Mouse (Mus musculus) limb, embryonic 14.5 days (tissue): Measurements from ENCODE around the gene Inhba. TPM values are rescaled to one million over a fixed set of nuclear protein-coding genes. Genes with fewer than 3 reads are reported as not detected.

Source experiments
- ATAC-seq: fragments of 200-750 bp; cut with Nextera tagmentation; 2 replicates; pipeline ENCODE4 v1.8.0; 2017; ENCODE audit warnings: low read depth, moderate number of reproducible peaks, moderate TSS enrichment; ENCODE audit not compliant: low FRiP score
- DNase-seq: peaks from one replicate; pipeline ENCODE4 v3.0.0-alpha.2; 2015; ENCODE audit warnings: low spot score
- H3K27ac ChIP-seq: fragments of 300-500 bp; sonication (generic); replicated peaks from 2 replicates; pipeline ENCODE4 v1.5.1; 2014; ENCODE audit warnings: low read depth, mild to moderate bottlenecking, low read length, moderate library complexity, mixed read lengths
- H3K27me3 ChIP-seq: fragments of 300-500 bp; sonication (generic); 2 replicates; pipeline ENCODE4 v1.6.1; 2014; ENCODE audit warnings: low read length, mixed read lengths; ENCODE audit not compliant: control insufficient read depth, insufficient read depth
- H3K36me3 ChIP-seq: fragments of 300-500 bp; sonication (generic); 2 replicates; pipeline ENCODE4 v1.6.1; 2014; ENCODE audit warnings: mild to moderate bottlenecking, low read length, moderate library complexity, mixed read lengths; ENCODE audit not compliant: control insufficient read depth, insufficient read depth
- H3K4me1 ChIP-seq: fragments of 300-500 bp; sonication (generic); 2 replicates; pipeline ENCODE4 v1.6.1; 2014; ENCODE audit warnings: antibody characterized with exemption, low read length, mixed read lengths; ENCODE audit not compliant: control insufficient read depth, insufficient read depth
- H3K4me2 ChIP-seq: fragments of 300-500 bp; sonication (generic); replicated peaks from 2 replicates; pipeline ENCODE4 v1.6.1; 2014; ENCODE audit warnings: low read depth, mild to moderate bottlenecking, low read length, moderate library complexity; ENCODE audit not compliant: severe bottlenecking
- H3K4me3 ChIP-seq: fragments of 300-500 bp; sonication (generic); replicated peaks from 2 replicates; pipeline ENCODE4 v1.5.1; 2014; ENCODE audit warnings: low read length
- H3K9ac ChIP-seq: fragments of 300-500 bp; sonication (generic); 2 replicates; pipeline ENCODE4 v1.6.1; 2014; ENCODE audit warnings: mild to moderate bottlenecking, low read depth, low read length, moderate library complexity; ENCODE audit not compliant: severe bottlenecking
- H3K9me3 ChIP-seq: fragments of 300-500 bp; sonication (generic); 2 replicates; pipeline ENCODE4 v1.6.1; 2016; ENCODE audit warnings: low read length; ENCODE audit not compliant: control insufficient read depth
- POLR2A ChIP-seq: fragments of 200-500 bp; IDR thresholded peaks from 2 replicates; pipeline ENCODE4 v1.8.0; 2012; ENCODE audit warnings: inconsistent platforms, mild to moderate bottlenecking, moderate library complexity, borderline replicate concordance; ENCODE audit not compliant: insufficient read depth, insufficient read length; ENCODE audit errors: extremely low read depth
- WGBS: fragments of 180-500 bp; shearing (Covaris S2); extraction: QIAGEN DNeasy Blood & Tissue Kit; methylation state at CpG from one replicate; pipeline ENCODE4 v1.1.7; 2014; 5-methylcytosine and 5-hydroxymethylcytosine counted together
- polyA plus RNA-seq, 2 experiments: library from polyadenylated mRNA; depleted of rRNA in 1 of 2; stranded (reverse) in 1 of 2; unstranded in 1 of 2; fragments of >200 nt; fragmentation: Nextera tagmentation in 1 of 2; extraction: Ambion mirVana in 1 of 2; gene quantifications; 2 replicates each; pipeline versions ENCODE4 v1.2.1 to v1.2.3; 2012 to 2014

The Inhba gene
- polyA plus RNA-seq, 2 experiments = 5.7 to 10.0 TPM

DNA sequence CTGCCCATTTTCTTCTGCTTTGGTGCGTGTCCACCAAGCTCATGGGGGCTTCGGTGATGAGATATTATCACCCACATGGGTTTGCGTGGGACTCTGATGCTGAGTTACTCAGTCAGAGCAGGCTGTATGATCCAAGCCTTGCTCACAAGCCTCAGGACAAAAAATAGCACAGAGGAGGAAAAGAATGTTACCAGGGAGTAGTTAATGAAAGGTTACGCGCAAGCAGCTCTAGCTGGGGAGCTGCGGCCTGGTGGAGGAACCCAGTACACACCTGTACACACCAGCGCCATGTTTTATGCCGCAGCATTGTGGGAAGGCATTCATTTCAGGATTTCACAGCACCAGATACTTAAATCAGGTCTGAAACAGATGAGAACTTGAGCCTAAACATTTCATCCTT lies 10.9 kb downstream of the Inhba start:
- H3K36me3 ChIP-seq = peaks cover 8% of the 10 kb centered on the region; the same call in 1 of the 2 replicates
- no peak for TF ChIP-seq POLR2A
- WGBS = 80% methylated on average over 8 of the region's 8 CpGs
- DNase-seq (no peak), ATAC-seq (no peak)
- no peak overlapping the region for H3K4me2 ChIP-seq
- H3K9ac ChIP-seq = no peak overlapping the region
- H3K4me3 ChIP-seq = no peak overlapping the region
- peaks cover 6% of the 10 kb centered on the region; the same call in 1 of the 2 replicates for H3K27me3 ChIP-seq
- H3K4me1 ChIP-seq = peaks cover 22% of the 10 kb centered on the region
- no peaks in the 10 kb centered on the region for H3K9me3 ChIP-seq
- 0 out of 2 replicates have a peak overlapping the region, but pooled peaks have one; percentile 6 for H3K27ac ChIP-seq

DNA sequence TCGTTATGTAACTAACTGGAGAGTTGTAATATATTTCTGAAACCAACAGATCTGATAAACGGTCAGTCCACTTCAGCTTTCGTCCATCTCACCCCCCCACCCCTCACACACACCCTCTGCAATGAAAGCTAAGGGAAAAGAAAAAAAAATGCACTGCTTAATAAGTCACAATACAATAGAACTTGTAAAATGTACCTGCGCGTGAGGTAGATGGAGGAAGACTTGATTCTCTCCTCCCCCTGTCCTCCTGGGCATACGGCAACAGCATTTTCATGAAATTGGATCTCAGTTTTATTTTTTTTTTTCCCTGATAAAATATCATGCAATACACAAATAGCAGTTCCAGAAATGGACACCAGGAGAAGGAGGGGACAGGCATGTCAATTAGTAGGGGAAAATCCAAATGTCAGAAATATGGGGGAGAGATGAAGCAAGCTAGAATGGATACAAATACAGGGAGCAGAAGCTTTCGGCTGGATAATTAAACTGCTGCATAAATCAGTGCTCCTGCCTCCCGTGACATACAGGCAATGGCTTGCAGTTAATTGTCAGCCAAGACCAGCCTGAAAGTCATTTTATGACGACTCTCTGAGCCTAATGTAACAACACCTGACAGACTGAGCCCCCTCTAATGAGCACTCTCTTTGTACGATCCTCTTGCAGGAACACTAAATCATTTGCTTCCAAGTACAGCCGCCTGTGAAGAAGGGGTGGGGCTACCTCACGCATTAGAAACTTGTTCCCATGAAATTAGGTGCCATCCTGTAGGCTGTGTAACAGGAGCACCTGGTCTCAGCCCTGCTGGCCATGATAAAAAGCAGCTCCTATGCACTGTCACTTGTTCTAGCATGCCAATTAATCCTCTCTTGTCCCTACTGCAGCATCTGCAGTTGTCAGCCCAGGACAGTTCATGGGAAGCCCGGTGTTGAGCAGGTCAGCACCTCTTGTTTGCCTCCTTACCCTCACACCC lies 11.7 kb downstream of the Inhba start:
- H3K27ac ChIP-seq = no peak overlapping the region
- H3K36me3 ChIP-seq = peaks cover 8% of the 10 kb centered on the region; the same call in 1 of the 2 replicates
- ATAC-seq (no peak), DNase-seq (no peak)
- no peak overlapping the region for H3K4me2 ChIP-seq
- 32% methylated on average over 13 of the region's 13 CpGs for WGBS
- H3K27me3 ChIP-seq = peaks cover 4% of the 10 kb centered on the region; the same call in 1 of the 2 replicates
- no peak overlapping the region for H3K4me3 ChIP-seq
- H3K4me1 ChIP-seq = peaks cover 22% of the 10 kb centered on the region
- TF ChIP-seq POLR2A = no peak
- no peak overlapping the region for H3K9ac ChIP-seq
- no peaks in the 10 kb centered on the region for H3K9me3 ChIP-seq

DNA sequence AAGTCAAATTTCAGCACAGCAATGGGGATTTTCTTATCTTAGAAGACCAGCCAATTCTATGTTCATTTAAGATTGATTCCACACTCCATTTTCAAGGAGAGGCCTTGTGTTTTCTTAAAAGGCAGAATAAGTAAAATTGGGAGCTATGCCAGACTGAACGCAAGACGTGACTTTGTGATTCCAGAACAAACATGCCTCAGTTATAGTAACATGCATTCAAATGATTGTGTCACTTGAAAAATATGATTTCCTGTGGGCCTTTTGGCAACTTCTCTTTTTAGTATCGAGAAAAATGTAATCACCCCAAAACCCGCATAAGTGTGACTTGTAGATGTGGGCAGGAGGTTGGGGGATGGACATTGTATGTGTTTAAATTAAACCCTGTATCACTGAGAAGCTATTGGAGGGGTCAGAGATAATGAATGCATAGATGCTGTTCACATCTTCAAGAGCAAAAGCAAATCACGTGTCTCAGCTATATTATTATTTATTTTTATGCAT lies 19.0 kb downstream of the Inhba start:
- 76% methylated on average over 5 of the region's 5 CpGs for WGBS
- ATAC-seq = no peak
- Histone ChIP-seq H3K4me1 (no peaks in the 10 kb centered on the region), H3K4me2 (no peak overlapping the region), H3K4me3 (no peak overlapping the region), H3K36me3 (peaks cover 8% of the 10 kb centered on the region; the same call in 1 of the 2 replicates), H3K9ac (no peak overlapping the region), H3K27me3 (no peaks in the 10 kb centered on the region), H3K9me3 (no peaks in the 10 kb centered on the region), H3K27ac (no peak overlapping the region)
- TF ChIP-seq POLR2A = no peak
- DNase-seq = no peak

DNA sequence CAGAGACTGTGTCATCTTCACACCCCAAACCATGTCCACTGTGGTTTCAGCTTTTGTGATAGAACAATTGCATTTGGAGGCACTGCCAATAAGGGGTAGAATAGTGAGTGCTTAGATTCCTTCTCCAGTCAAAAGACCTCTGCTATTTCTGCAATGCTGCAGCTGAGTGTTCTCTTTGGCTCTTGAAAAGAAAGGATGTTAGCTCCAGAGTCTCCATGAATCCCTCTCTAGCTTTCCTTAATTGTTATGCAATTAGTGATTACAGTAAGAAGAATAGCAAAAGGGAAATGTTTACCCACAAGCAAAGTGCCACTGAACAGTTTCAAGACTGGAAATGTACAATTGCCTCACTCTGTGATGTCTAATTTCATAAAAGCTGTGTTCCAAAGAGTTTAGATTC lies 20.8 kb downstream of the Inhba start:
- no peak for ATAC-seq
- Histone ChIP-seq H3K9ac (no peak overlapping the region), H3K4me3 (no peak overlapping the region), H3K27me3 (no peaks in the 10 kb centered on the region), H3K27ac (no peak overlapping the region), H3K9me3 (no peaks in the 10 kb centered on the region), H3K4me1 (no peaks in the 10 kb centered on the region), H3K4me2 (no peak overlapping the region), H3K36me3 (no peaks in the 10 kb centered on the region)
- no peak for TF ChIP-seq POLR2A
- no peak for DNase-seq

DNA sequence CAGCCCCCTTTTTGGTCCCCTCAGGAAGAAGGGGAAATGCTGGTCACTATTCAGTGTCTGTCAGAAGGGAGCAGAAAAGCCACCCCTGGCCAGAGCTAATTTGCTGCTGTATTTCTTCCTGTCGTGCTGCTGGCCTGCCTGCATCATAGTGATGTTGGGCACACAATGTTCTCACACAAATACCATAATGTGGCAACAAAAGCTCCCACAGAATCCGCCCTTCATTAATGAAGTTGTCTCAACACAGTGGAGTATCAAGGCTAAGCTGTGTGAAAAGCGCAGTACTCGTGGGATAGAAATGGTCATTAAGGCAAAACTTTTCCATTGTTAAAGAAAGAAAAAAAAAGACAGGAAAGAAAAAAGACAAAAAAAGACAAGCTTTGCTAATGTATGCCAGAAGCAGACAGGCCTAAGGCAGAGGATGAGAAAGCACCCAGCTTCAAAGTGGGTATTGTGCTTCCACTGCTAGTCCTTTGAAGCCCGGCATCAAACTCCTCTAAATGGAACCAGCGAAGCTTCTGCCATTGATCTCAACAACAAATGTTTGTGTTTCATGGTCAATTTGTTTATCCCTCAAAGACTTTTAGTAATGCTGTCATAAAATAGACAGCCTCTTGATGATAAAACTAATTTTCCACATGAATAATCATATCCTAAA lies 21.4 kb downstream of the Inhba start:
- H3K9ac ChIP-seq = no peak overlapping the region
- H3K4me1 ChIP-seq = no peaks in the 10 kb centered on the region
- WGBS = 59% methylated on average over 6 of the region's 6 CpGs
- no peak for TF ChIP-seq POLR2A
- H3K27ac ChIP-seq = no peak overlapping the region
- no peaks in the 10 kb centered on the region for H3K9me3 ChIP-seq
- H3K4me2 ChIP-seq = no peak overlapping the region
- no peak for DNase-seq
- no peak overlapping the region for H3K4me3 ChIP-seq
- no peaks in the 10 kb centered on the region for H3K27me3 ChIP-seq
- no peak for ATAC-seq
- no peaks in the 10 kb centered on the region for H3K36me3 ChIP-seq
